Mouse (Mus musculus) kidney, adult 2 months (tissue): ENCODE data around the gene Men1.

Source experiments
- CTCF ChIP-seq: fragments of 200-500 bp; conservative IDR thresholded peaks from 2 replicates; pipeline ENCODE4 v1.5.1; 2011; ENCODE audit warnings: low read depth, mild to moderate bottlenecking, control low read depth, low read length, moderate library complexity, mixed read lengths; ENCODE audit not compliant: insufficient read depth, insufficient read length
- POLR2A ChIP-seq: fragments of 200-500 bp; IDR thresholded peaks from one replicate; pipeline ENCODE4 v1.6.1; 2011; ENCODE audit warnings: low read depth, low read length, control low read depth

DNA sequence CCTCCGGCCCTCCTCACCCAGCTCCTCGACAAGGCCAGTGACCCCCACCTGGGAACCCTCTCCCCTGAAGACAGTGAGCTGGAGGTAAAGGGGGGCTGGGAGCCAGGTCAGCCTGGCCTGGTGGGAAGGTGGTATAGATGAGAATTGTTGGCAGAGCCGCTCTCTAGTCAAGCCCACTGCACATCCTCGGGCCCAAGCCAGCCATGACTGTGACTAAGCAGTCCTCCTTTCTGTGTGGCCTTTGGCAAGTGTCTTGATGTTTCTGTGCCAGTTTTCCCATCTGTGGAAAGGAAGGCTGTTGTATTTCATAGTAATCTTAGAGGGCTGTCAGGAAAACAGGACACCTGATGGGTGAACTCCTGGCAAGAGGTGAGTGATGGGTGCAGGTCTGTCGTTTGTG is 9.2 kb downstream of the Men1 start:
- no peak for TF ChIP-seq CTCF
- TF ChIP-seq POLR2A: no peak
